Mouse (Mus musculus): Measurements from ENCODE around the gene Acp6. TPM values are rescaled to one million over a fixed set of nuclear protein-coding genes. Genes with fewer than 3 reads are reported as not detected.

The Acp6 gene
- polyA plus RNA-seq, 1 experiment: 45.1 TPM

DNA sequence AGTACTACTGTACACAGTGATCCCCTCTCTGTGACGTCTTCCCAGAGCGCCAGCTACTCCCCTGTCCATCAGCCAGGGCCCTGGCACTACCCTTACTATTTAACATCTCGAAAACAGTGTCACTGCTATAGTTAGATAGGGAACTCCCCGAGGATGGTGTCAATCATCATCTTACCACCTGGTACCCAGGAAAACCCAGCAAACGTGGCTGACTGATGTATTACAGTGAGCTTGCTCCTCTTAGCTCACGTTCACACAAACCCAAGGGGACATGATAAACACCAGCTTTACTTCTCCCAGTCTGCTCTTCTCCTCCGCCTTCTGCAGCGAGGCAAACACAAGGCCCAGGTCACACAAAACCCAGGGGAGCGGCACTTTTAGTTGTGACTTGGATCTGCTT, 64.7 kb downstream of the Acp6 start:
- Histone ChIP-seq H3K36me3 (ENCODE audit: control insufficient read depth, insufficient read depth, low read length) (peaks cover 4% of the 10 kb centered on the region; the same call in 1 of the 2 replicates), H3K27me3 (ENCODE audit: control insufficient read depth, insufficient read depth, low read length) (no peaks in the 10 kb centered on the region), H3K4me3 (ENCODE audit: control insufficient read depth, insufficient read depth, low read length) (no peak overlapping the region), H3K27ac (ENCODE audit: control insufficient read depth, insufficient read depth, low read length) (no peak overlapping the region), H3K4me1 (replicated peaks; ENCODE audit: control insufficient read depth, insufficient read depth, low read length) (peaks cover 9% of the 10 kb centered on the region)
- 90% methylated on average over 9 of the region's 9 CpGs for WGBS
- TF ChIP-seq CTCF (IDR thresholded peaks at IDR 0.05; ENCODE audit: borderline replicate concordance, control insufficient read depth, extremely low read depth, insufficient read depth, low read length, poor library complexity) (no peak), POLR2A (IDR thresholded peaks at IDR 0.05; ENCODE audit: control insufficient read depth, extremely low read depth, insufficient read depth, low read length, poor library complexity) (no peak)
- no peak for DNase-seq

DNA sequence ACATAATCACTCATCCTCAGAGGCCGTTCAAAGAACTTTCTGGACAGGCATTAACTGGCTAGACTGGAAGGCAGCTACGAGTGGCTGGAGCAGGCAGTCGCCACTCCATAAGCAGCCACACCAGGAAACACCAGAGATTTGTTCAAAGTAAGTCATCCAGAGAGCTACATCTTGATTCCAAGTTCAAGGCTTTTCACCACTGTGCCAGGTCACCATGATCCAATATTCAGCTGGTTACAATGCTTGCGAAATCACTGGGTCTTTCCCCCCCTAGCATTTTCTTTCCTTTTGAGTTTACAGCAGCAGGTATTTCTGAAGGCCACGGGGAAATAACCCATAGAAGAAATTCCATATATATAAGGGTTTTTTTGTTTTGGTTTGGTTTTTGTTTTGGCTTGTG, 66.7 kb downstream of the Acp6 start:
- DNase-seq: no peak
- WGBS: 90% methylated on average over 5 of the region's 5 CpGs
- no peak for TF ChIP-seq CTCF (IDR thresholded peaks at IDR 0.05; ENCODE audit: borderline replicate concordance, control insufficient read depth, extremely low read depth, insufficient read depth, low read length, poor library complexity)
- no peak for TF ChIP-seq POLR2A (IDR thresholded peaks at IDR 0.05; ENCODE audit: control insufficient read depth, extremely low read depth, insufficient read depth, low read length, poor library complexity)
- no peak overlapping the region for H3K27ac ChIP-seq (ENCODE audit: control insufficient read depth, insufficient read depth, low read length)
- no peak overlapping the region for H3K4me3 ChIP-seq (ENCODE audit: control insufficient read depth, insufficient read depth, low read length)
- peaks cover 11% of the 10 kb centered on the region for H3K4me1 ChIP-seq (replicated peaks; ENCODE audit: control insufficient read depth, insufficient read depth, low read length)
- no peaks in the 10 kb centered on the region for H3K27me3 ChIP-seq (ENCODE audit: control insufficient read depth, insufficient read depth, low read length)
- H3K36me3 ChIP-seq (ENCODE audit: control insufficient read depth, insufficient read depth, low read length): peaks cover 4% of the 10 kb centered on the region; the same call in 1 of the 2 replicates

DNA sequence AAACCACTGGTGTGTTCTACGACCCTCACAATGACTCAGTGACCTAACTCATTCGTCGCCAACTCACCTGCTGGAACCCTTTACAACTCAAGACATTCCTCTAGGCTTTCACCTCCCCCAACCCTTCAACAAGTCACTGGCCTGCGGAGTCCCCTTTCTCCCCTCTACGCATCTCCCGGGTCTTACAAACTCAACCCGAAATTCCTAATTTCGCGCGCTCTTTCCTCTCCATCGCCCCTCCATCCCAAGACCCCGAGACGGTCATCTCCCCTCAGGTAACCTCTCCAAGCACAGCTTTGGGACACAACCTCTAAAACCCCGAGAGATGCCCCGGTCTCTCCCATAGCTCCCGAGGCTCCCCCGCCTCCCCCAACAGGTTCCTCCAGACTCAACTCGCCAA, 68.1 kb downstream of the Acp6 start:
- Histone ChIP-seq H3K27me3 (ENCODE audit: control insufficient read depth, insufficient read depth, low read length) (no peaks in the 10 kb centered on the region), H3K4me1 (replicated peaks; ENCODE audit: control insufficient read depth, insufficient read depth, low read length) (peaks cover 11% of the 10 kb centered on the region), H3K36me3 (ENCODE audit: control insufficient read depth, insufficient read depth, low read length) (peaks cover under 1% of the 10 kb centered on the region; the same call in 1 of the 2 replicates), H3K4me3 (ENCODE audit: control insufficient read depth, insufficient read depth, low read length) (peak overlapping the region; percentile 49), H3K27ac (ENCODE audit: control insufficient read depth, insufficient read depth, low read length) (no peak overlapping the region)
- TF ChIP-seq POLR2A (IDR thresholded peaks at IDR 0.05; ENCODE audit: control insufficient read depth, extremely low read depth, insufficient read depth, low read length, poor library complexity) (0 out of 2 replicates have a peak, but pooled peaks have one; percentile 11), CTCF (IDR thresholded peaks at IDR 0.05; ENCODE audit: borderline replicate concordance, control insufficient read depth, extremely low read depth, insufficient read depth, low read length, poor library complexity) (no peak)
- WGBS: 8% methylated on average over 18 of the region's 18 CpGs
- DNase-seq: no peak

Other genes with a start within 250 kb of the Acp6 start
- 0.01 TPM in 2 replicates for gene Gja8, start 232.8 kb upstream of the Acp6 start, polyA plus RNA-seq (2012; rRNA removed)
- gene Bcl9, start 139.1 kb downstream of the Acp6 start, polyA plus RNA-seq (2012; rRNA removed): 22.8 and 25.8 TPM in 2 replicates

All from thymus, adult 2 months (tissue).